Mouse (Mus musculus) megakaryocyte, embryonic 14.5 days (primary cell): ENCODE results near the gene Cald1.

Source experiments
- FLI1 ChIP-seq: IDR thresholded peaks from 2 replicates; pipeline ENCODE4 v1.6.1; 2012; ENCODE audit warnings: low read length, inconsistent platforms, mixed read lengths
- GATA1 ChIP-seq: IDR thresholded peaks from 3 replicates; pipeline ENCODE4 v1.6.1; 2012; ENCODE audit warnings: mixed read lengths, low read length, inconsistent platforms, borderline replicate concordance

DNA sequence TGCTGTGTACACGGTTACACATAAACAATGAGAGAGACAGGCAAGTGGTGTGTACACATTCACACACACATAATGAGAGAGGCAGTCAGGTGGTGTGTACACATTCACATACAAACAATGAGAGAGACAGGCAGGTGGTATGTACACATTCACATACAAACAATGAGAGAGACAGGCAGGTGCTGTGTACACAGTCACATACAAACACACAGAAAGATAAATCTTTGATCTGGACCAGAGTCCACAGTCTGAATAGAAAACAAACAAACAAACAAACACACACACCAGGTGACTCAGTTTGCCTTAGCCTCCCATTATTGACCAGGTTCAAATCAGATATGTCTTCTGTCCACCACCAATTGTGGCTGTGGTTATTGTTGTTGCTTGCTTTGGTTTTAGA is 127.8 kb downstream of the Cald1 start:
- TF ChIP-seq GATA1 = no peak
- TF ChIP-seq FLI1 = no peak
